Mouse (Mus musculus): ENCODE measurements around the gene Usp46.

GRCm38 (mm10) chr5:74097854-74098220 is 29.6 kb upstream of the Usp46 start:
- TF ChIP-seq CTCF (IDR thresholded peaks at IDR 0.05; ENCODE audit: low read depth, low read length) (no peak), TAL1 (conservative IDR thresholded peaks at IDR 0.05; ENCODE audit: low read depth, low read length) (no peak), GATA1 (IDR thresholded peaks at IDR 0.05; ENCODE audit: borderline replicate concordance, low read length) (no peak)

All from G1E (cell line).